Mouse (Mus musculus): ENCODE data around the gene Sgca. TPM values are rescaled to one million over a fixed set of nuclear protein-coding genes. Genes with fewer than 3 reads are reported as not detected.

Sgca gene
- total RNA-seq, 2 experiments from 2014 or later, result not detected

GRCm38 (mm10) chr11:94962534-94963101 is 13.5 kb downstream of the Sgca start:
- ATAC-seq (replicated peaks; ENCODE audit: low FRiP score, poor library complexity, severe bottlenecking), result no peak

GRCm38 (mm10) chr11:94958065-94958858 is 17.9 kb downstream of the Sgca start:
- no peak for ATAC-seq (replicated peaks; ENCODE audit: low FRiP score, poor library complexity, severe bottlenecking)

- no peak for ATAC-seq (replicated peaks; ENCODE audit: low FRiP score, poor library complexity, severe bottlenecking)
These were observed 18.4 kb downstream of the Sgca start for GRCm38 (mm10) chr11:94957693-94958064.

- no peak for ATAC-seq (replicated peaks; ENCODE audit: low FRiP score, poor library complexity, severe bottlenecking)
These were observed 21.0 kb downstream of the Sgca start for GRCm38 (mm10) chr11:94955103-94955502.

GRCm38 (mm10) chr11:94952169-94952568 is 24.0 kb downstream of the Sgca start:
- ATAC-seq (replicated peaks; ENCODE audit: low FRiP score, poor library complexity, severe bottlenecking), result no peak

GRCm38 (mm10) chr11:94945236-94945635 is 30.9 kb downstream of the Sgca start:
- ATAC-seq (replicated peaks; ENCODE audit: low FRiP score, poor library complexity, severe bottlenecking), result no peak

- no peak for ATAC-seq (replicated peaks; ENCODE audit: low FRiP score, poor library complexity, severe bottlenecking)
These were observed 31.8 kb downstream of the Sgca start for GRCm38 (mm10) chr11:94944295-94944694.

GRCm38 (mm10) chr11:94943054-94943453 is 33.1 kb downstream of the Sgca start:
- ATAC-seq (replicated peaks; ENCODE audit: low FRiP score, poor library complexity, severe bottlenecking), result no peak

GRCm38 (mm10) chr11:94942282-94943023 is 33.7 kb downstream of the Sgca start:
- peak; percentile 43; the same call in 1 of the 2 replicates for ATAC-seq (replicated peaks; ENCODE audit: low FRiP score, poor library complexity, severe bottlenecking)

- ATAC-seq (replicated peaks; ENCODE audit: low FRiP score, poor library complexity, severe bottlenecking), result no peak
These were observed 34.4 kb downstream of the Sgca start for GRCm38 (mm10) chr11:94941776-94942175.

GRCm38 (mm10) chr11:94941121-94941520 is 35.0 kb downstream of the Sgca start:
- no peak for ATAC-seq (replicated peaks; ENCODE audit: low FRiP score, poor library complexity, severe bottlenecking)

- no peak for ATAC-seq (replicated peaks; ENCODE audit: low FRiP score, poor library complexity, severe bottlenecking)
These were observed 36.8 kb downstream of the Sgca start for GRCm38 (mm10) chr11:94939280-94939679.

GRCm38 (mm10) chr11:94938296-94938695 is 37.8 kb downstream of the Sgca start:
- ATAC-seq (replicated peaks; ENCODE audit: low FRiP score, poor library complexity, severe bottlenecking), result no peak

- ATAC-seq (replicated peaks; ENCODE audit: low FRiP score, poor library complexity, severe bottlenecking), result no peak
These were observed 38.3 kb downstream of the Sgca start for GRCm38 (mm10) chr11:94937787-94938186.

GRCm38 (mm10) chr11:94937335-94937781 is 38.8 kb downstream of the Sgca start:
- peak; percentile 21; the same call in 1 of the 2 replicates for ATAC-seq (replicated peaks; ENCODE audit: low FRiP score, poor library complexity, severe bottlenecking)

- ATAC-seq (replicated peaks; ENCODE audit: low FRiP score, poor library complexity, severe bottlenecking), result peak; percentile 75
These were observed 39.3 kb downstream of the Sgca start for GRCm38 (mm10) chr11:94936851-94937295.

- ATAC-seq (replicated peaks; ENCODE audit: low FRiP score, poor library complexity, severe bottlenecking), result no peak
These were observed 40.1 kb downstream of the Sgca start, which contains the start of gene Col1a1 for GRCm38 (mm10) chr11:94936045-94936444. Col1a1 (plus strand) TSS chr11:94936224.

GRCm38 (mm10) chr11:94934526-94934925 is 41.6 kb downstream of the Sgca start:
- no peak for ATAC-seq (replicated peaks; ENCODE audit: low FRiP score, poor library complexity, severe bottlenecking)

GRCm38 (mm10) chr11:94933584-94933983 is 42.5 kb downstream of the Sgca start:
- no peak for ATAC-seq (replicated peaks; ENCODE audit: low FRiP score, poor library complexity, severe bottlenecking)

GRCm38 (mm10) chr11:94930151-94930550 is 46.0 kb downstream of the Sgca start:
- no peak for ATAC-seq (replicated peaks; ENCODE audit: low FRiP score, poor library complexity, severe bottlenecking)

All from erythroblast, adult 5-6 weeks (primary cell).